Comparison of ENCODE assay signal across 15 mouse cellular contexts in genomic region chr1:106591180-106591774, GRCm38 (mm10).
"Had no signal": no experiment of that assay in that cellular context is flagged by ENCODE, and none has a peak within 500 bp of the region (broad histone marks: within the 10 kb centered on the region; RNA-seq: fewer than 3 reads in every experiment).

No protein-coding gene starts in this region.

- H3K27me3 ChIP-seq: kidney, embryonic 15.5 days; limb, embryonic 13.5 days; liver, embryonic 15.5 days; midbrain, embryonic 15.5 days; neural tube, embryonic 13.5 days had no signal

- H3K4me3 ChIP-seq: kidney, embryonic 15.5 days; limb, embryonic 13.5 days; liver, embryonic 15.5 days; midbrain, embryonic 15.5 days; neural tube, embryonic 13.5 days had no signal

- DNase-seq: kidney, adult 2 months; kidney, postnatal 14 days; lung, adult 2 months; lung, postnatal 36 days; retina, postnatal 1 day; right cerebral cortex, postnatal 4 days; thymus, adult 2 months; thymus, postnatal 25 days had no signal

- H3K9ac ChIP-seq: kidney, embryonic 15.5 days; limb, embryonic 13.5 days; liver, embryonic 15.5 days; midbrain, embryonic 15.5 days; neural tube, embryonic 13.5 days had no signal

- H3K27ac ChIP-seq: kidney, embryonic 15.5 days; limb, embryonic 13.5 days; liver, embryonic 15.5 days; midbrain, embryonic 15.5 days; neural tube, embryonic 13.5 days had no signal

- H3K4me1 ChIP-seq: liver, embryonic 15.5 days; midbrain, embryonic 15.5 days had no signal

- H3K9me3 ChIP-seq: kidney, embryonic 15.5 days; limb, embryonic 13.5 days; liver, embryonic 15.5 days; midbrain, embryonic 15.5 days; neural tube, embryonic 13.5 days had no signal

- H3K4me2 ChIP-seq: kidney, embryonic 15.5 days; limb, embryonic 13.5 days; liver, embryonic 11.5 days; liver, embryonic 15.5 days; midbrain, embryonic 15.5 days; neural tube, embryonic 13.5 days had no signal

- ATAC-seq: lung, postnatal 0 days; midbrain, embryonic 15.5 days had no signal

- H3K36me3 ChIP-seq: kidney, embryonic 15.5 days; limb, embryonic 13.5 days; liver, embryonic 15.5 days; midbrain, embryonic 15.5 days; neural tube, embryonic 13.5 days had no signal
